Mouse (Mus musculus) brown adipose tissue, adult 24 weeks (tissue): ENCODE data around the gene Scd3. TPM values are rescaled to one million over a fixed set of nuclear protein-coding genes. Genes with fewer than 3 reads are reported as not detected.
"Not testable (repeated sequence)": the region's sequence is repeated elsewhere in the genome, so short reads cannot be mapped to it uniquely, and the experiment has no call there.

Experiments used
- H3K27ac ChIP-seq: fragments of 200-500 bp; replicated peaks from 2 replicates; pipeline ENCODE4 v1.5.1; 2012; ENCODE audit warnings: low read depth, mild to moderate bottlenecking, low read length
- H3K4me1 ChIP-seq: fragments of 200-500 bp; 2 replicates; pipeline ENCODE4 v1.6.1; 2012; ENCODE audit warnings: low read length, mixed read lengths; ENCODE audit not compliant: control insufficient read depth, insufficient read depth, insufficient read length
- H3K4me3 ChIP-seq: fragments of 200-500 bp; 2 replicates; pipeline ENCODE4 v1.5.1; 2012; ENCODE audit warnings: low read depth, mild to moderate bottlenecking, low read length, moderate library complexity; ENCODE audit not compliant: insufficient read depth
- polyA plus RNA-seq: library from polyadenylated mRNA; stranded (reverse); fragments of >200 nt; gene quantifications from 2 replicates; pipeline ENCODE4 v1.2.4, GENCODE M21; 2012; ENCODE audit not compliant: missing spikeins, insufficient read depth, insufficient read length

Gene Scd3
- polyA plus RNA-seq, 1 experiment = 6.0 TPM

- no peak overlapping the region for H3K4me3 ChIP-seq
- no peak overlapping the region for H3K27ac ChIP-seq
These were observed 49.0 kb downstream of the Scd3 start for GRCm38 (mm10) chr19:44251936-44252558.

GRCm38 (mm10) chr19:44254106-44254505 is 51.0 kb downstream of the Scd3 start:
- H3K4me1 ChIP-seq, H3K27ac ChIP-seq, H3K4me3 ChIP-seq: not testable (repeated sequence)

More at GRCm38 (mm10) chr19:44251936-44252558, 49.0 kb downstream of the Scd3 start:
- H3K4me1 ChIP-seq = no peaks in the 10 kb centered on the region; the same call in 1 of the 2 replicates

- H3K27ac ChIP-seq = no peak overlapping the region
- peaks cover 2% of the 10 kb centered on the region; the same call in 1 of the 2 replicates for H3K4me1 ChIP-seq
- H3K4me3 ChIP-seq = no peak overlapping the region
These were observed 54.4 kb downstream of the Scd3 start for GRCm38 (mm10) chr19:44257377-44257966.

GRCm38 (mm10) chr19:44259484-44259883 is 56.4 kb downstream of the Scd3 start:
- Histone ChIP-seq H3K4me3 (no peak overlapping the region), H3K4me1 (peaks cover 4% of the 10 kb centered on the region; the same call in 1 of the 2 replicates), H3K27ac (peak overlapping the region; percentile 31; the same call in 1 of the 2 replicates)

- H3K27ac ChIP-seq = no peak overlapping the region
- H3K4me1 ChIP-seq = peaks cover 4% of the 10 kb centered on the region; the same call in 1 of the 2 replicates
- no peak overlapping the region for H3K4me3 ChIP-seq
These were observed 57.4 kb downstream of the Scd3 start for GRCm38 (mm10) chr19:44260487-44260886.

- Histone ChIP-seq H3K27ac (no peak overlapping the region), H3K4me1 (peaks cover 9% of the 10 kb centered on the region; the same call in 1 of the 2 replicates), H3K4me3 (no peak overlapping the region)
These were observed 58.7 kb downstream of the Scd3 start for GRCm38 (mm10) chr19:44261774-44262173.

- Histone ChIP-seq H3K4me1 (peaks cover 9% of the 10 kb centered on the region; the same call in 1 of the 2 replicates), H3K4me3 (no peak overlapping the region), H3K27ac (no peak overlapping the region)
These were observed 60.5 kb downstream of the Scd3 start for GRCm38 (mm10) chr19:44263581-44263980.

- H3K27ac ChIP-seq = no peak overlapping the region
- peaks cover 8% of the 10 kb centered on the region; the same call in 1 of the 2 replicates for H3K4me1 ChIP-seq
- no peak overlapping the region for H3K4me3 ChIP-seq
These were observed 61.2 kb downstream of the Scd3 start for GRCm38 (mm10) chr19:44264226-44264625.

- Histone ChIP-seq H3K27ac (peak overlapping the region; percentile 52), H3K4me1 (peaks cover 6% of the 10 kb centered on the region; the same call in 1 of the 2 replicates), H3K4me3 (no peak overlapping the region)
These were observed 62.2 kb downstream of the Scd3 start for GRCm38 (mm10) chr19:44265300-44265699.

- H3K27ac ChIP-seq = peak overlapping the region; percentile 29; the same call in 1 of the 2 replicates
These were observed 62.9 kb downstream of the Scd3 start for GRCm38 (mm10) chr19:44265911-44266337.

GRCm38 (mm10) chr19:44266458-44266823 is 63.4 kb downstream of the Scd3 start:
- Histone ChIP-seq H3K4me3 (peak overlapping the region; percentile 59), H3K4me1 (peaks cover 6% of the 10 kb centered on the region; the same call in 1 of the 2 replicates), H3K27ac (no peak overlapping the region)

More at GRCm38 (mm10) chr19:44265911-44266337, 62.9 kb downstream of the Scd3 start:
- peaks cover 6% of the 10 kb centered on the region; the same call in 1 of the 2 replicates for H3K4me1 ChIP-seq
- H3K4me3 ChIP-seq = no peak overlapping the region

- H3K27ac ChIP-seq = no peak overlapping the region
- H3K4me3 ChIP-seq = peak overlapping the region; percentile 59
- H3K4me1 ChIP-seq = peaks cover 6% of the 10 kb centered on the region; the same call in 1 of the 2 replicates
These were observed 63.9 kb downstream of the Scd3 start for GRCm38 (mm10) chr19:44266824-44267498.

GRCm38 (mm10) chr19:44267499-44268002 is 64.5 kb downstream of the Scd3 start:
- peak overlapping the region; percentile 59 for H3K4me3 ChIP-seq
- H3K27ac ChIP-seq = no peak overlapping the region
- peaks cover 6% of the 10 kb centered on the region; the same call in 1 of the 2 replicates for H3K4me1 ChIP-seq

- no peaks in the 10 kb centered on the region for H3K4me1 ChIP-seq
- H3K27ac ChIP-seq = no peak overlapping the region
These were observed 70.6 kb downstream of the Scd3 start for GRCm38 (mm10) chr19:44273711-44274110.

GRCm38 (mm10) chr19:44274452-44274851 is 71.4 kb downstream of the Scd3 start:
- Histone ChIP-seq H3K4me1 (no peaks in the 10 kb centered on the region), H3K27ac (no peak overlapping the region), H3K4me3 (no peak overlapping the region)

More at GRCm38 (mm10) chr19:44273711-44274110, 70.6 kb downstream of the Scd3 start:
- H3K4me3 ChIP-seq = no peak overlapping the region
